Mouse (Mus musculus) Patski (cell line): ENCODE measurements around the gene Ror1. TPM values are rescaled to one million over a fixed set of nuclear protein-coding genes. Genes with fewer than 3 reads are reported as not detected.

Experiments used
- ATAC-seq: fragments of 100-300 bp; one replicate; pipeline ENCODE4 v1.8.0; 2021
- CTCF ChIA-PET: fragments of 350-600 bp; sonication (Branson Sonifier 250); formaldehyde crosslinking; loops from one replicate; lab custom pipeline; 2022; ENCODE audit warnings: inconsistent platforms; lab: Charles Lee
- POLR2A ChIA-PET: fragments of 350-600 bp; sonication (Branson Sonifier 250); formaldehyde crosslinking; loops from one replicate; lab custom pipeline; 2022; ENCODE audit warnings: antibody characterized with exemption, inconsistent platforms; lab: Charles Lee
- DNase-seq: peaks from one replicate; pipeline ENCODE4 v3.0.0-alpha.2; 2011; ENCODE audit warnings: low read depth, low spot score
- H3K27me3 ChIP-seq: fragments of 371-371 bp; one replicate; pipeline ENCODE4 v1.5.1; 2021
- CTCF ChIP-seq: fragments of 100-300 bp; IDR thresholded peaks from one replicate; pipeline ENCODE4 v1.5.1; 2021
- in situ Hi-C: fragments of 300-500 bp; cut with MboI; formaldehyde crosslinking; loops from 3 replicates; pipeline ENCODE4 v1.11.1; 2018; ENCODE audit warnings: low pct_unique_long_range_greater_than_20kb, mixed read lengths
- polyA plus RNA-seq: library from polyadenylated mRNA; unstranded; gene quantifications from one replicate; pipeline ENCODE4 v1.2.3, GENCODE M21; 2021

Gene Ror1
- polyA plus RNA-seq, 1 experiment from 2014 or later: 2.8 TPM

DNA sequence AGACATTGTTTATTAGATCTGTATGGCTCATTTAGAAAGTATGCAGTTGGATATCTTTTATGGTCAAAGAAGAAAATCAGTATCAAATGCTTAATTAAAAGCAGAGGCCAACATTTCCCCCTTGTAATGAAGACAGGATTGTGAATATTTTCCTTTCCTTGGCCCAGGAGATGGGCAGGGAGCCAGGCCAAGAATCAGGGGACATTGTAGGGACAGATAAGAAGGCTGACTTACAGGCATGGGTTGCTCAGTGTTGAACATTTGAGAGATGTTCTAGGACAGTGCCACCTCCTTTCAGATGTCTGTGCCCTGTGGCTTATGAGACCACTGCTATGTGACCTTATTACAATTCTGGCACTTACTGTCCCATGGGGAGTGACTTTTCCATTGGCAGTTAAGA lies 18.6 kb downstream of the Ror1 start:
- DNase-seq: no peak
- ChIA-PET CTCF (no interaction called here), POLR2A (no interaction called here)
- no peak for TF ChIP-seq CTCF
- ATAC-seq: no peak
- in situ Hi-C loops: no loop called here
- no peaks in the 10 kb centered on the region for H3K27me3 ChIP-seq

DNA sequence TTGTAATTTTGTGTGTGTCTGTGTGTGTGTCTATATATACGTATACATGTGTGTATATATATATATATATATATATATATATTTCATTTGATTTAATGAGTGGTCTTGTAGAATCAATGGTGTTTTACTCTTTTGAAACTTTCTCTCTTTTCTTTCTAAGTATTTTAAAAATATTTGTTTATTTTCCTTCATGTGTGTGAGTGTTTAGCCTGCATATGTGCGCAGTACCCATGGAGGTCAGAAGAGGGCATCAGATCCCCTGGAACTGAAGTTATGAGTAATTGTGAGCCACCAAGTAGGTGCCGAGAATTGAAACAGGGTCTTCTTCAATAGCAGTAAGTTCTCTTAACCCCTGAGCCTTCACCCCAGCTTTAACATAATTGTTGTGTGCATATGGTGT lies 20.8 kb downstream of the Ror1 start:
- TF ChIP-seq CTCF: no peak
- ATAC-seq (no peak), DNase-seq (no peak)
- no peaks in the 10 kb centered on the region for H3K27me3 ChIP-seq
- POLR2A ChIA-PET: no interaction called here
- in situ Hi-C loops: no loop called here
- CTCF ChIA-PET: no interaction called here

GRCm38 (mm10) chr4:100118676-100119075 lies 23.1 kb downstream of the Ror1 start:
- POLR2A ChIA-PET: no interaction called here
- H3K27me3 ChIP-seq: no peaks in the 10 kb centered on the region
- no peak for TF ChIP-seq CTCF
- CTCF ChIA-PET: no interaction called here
- ATAC-seq: no peak
- in situ Hi-C loops: no loop called here
- no peak for DNase-seq

- DNase-seq: no peak
- in situ Hi-C loops: no loop called here
- H3K27me3 ChIP-seq: no peaks in the 10 kb centered on the region
- no peak for ATAC-seq
- ChIA-PET CTCF (no interaction called here), POLR2A (no interaction called here)
- TF ChIP-seq CTCF: no peak
These were observed 23.8 kb downstream of the Ror1 start for GRCm38 (mm10) chr4:100119431-100119830.

DNA sequence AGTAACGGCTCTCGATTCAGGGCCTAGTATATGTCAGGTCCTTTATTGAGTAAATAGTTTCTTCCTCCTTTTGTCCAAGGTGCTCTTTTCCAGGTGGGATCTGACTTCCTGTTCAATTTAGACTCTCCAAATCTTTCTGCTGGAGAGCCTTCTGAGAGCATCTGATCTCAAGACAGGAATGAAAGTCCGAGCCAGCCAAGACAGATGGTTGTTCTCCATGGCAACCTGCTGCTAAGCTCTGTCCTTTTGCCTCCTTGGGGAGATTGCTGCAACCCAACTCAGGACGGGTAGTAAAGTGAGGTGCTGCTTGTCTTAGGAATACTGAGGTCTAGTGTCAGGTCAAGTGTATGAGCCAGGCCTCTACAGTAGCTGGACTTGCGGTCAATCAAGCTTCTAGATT lies 25.0 kb downstream of the Ror1 start:
- in situ Hi-C loops: no loop called here
- no peaks in the 10 kb centered on the region for H3K27me3 ChIP-seq
- TF ChIP-seq CTCF: no peak
- POLR2A ChIA-PET: no interaction called here
- CTCF ChIA-PET: no interaction called here
- DNase-seq (no peak), ATAC-seq (no peak)

- no peak for TF ChIP-seq CTCF
- DNase-seq (no peak), ATAC-seq (no peak)
- ChIA-PET POLR2A (no interaction called here), CTCF (no interaction called here)
- in situ Hi-C loops: no loop called here
- no peaks in the 10 kb centered on the region for H3K27me3 ChIP-seq
These were observed 26.8 kb downstream of the Ror1 start for GRCm38 (mm10) chr4:100122436-100122835.

GRCm38 (mm10) chr4:100123519-100123918 lies 27.9 kb downstream of the Ror1 start:
- no peak for DNase-seq
- no peaks in the 10 kb centered on the region for H3K27me3 ChIP-seq
- TF ChIP-seq CTCF: no peak
- in situ Hi-C loops: no loop called here
- ChIA-PET CTCF (no interaction called here), POLR2A (no interaction called here)
- no peak for ATAC-seq

GRCm38 (mm10) chr4:100124056-100124455 lies 28.5 kb downstream of the Ror1 start:
- TF ChIP-seq CTCF: no peak
- ChIA-PET POLR2A (no interaction called here), CTCF (no interaction called here)
- DNase-seq (no peak), ATAC-seq (no peak)
- H3K27me3 ChIP-seq: no peaks in the 10 kb centered on the region
- in situ Hi-C loops: no loop called here

DNA sequence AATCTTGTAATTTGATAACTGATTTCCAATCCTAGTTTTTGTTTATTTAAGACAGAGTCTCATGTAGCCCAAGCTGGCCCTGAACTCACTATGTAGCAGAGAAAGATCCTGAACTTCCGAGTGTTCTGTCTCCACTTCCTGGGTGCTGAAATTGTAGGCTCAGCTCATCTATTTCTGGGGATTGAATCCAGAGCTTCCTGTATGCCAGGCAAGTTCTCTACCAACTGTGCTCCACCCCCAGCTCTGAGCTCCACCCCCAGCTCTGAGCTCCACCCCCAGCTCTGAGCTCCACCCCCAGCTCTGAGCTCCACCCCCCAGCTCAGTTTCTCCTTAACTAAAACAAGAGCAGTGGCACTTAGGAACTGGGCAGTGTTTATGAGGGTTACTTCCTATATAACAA lies 29.3 kb downstream of the Ror1 start:
- H3K27me3 ChIP-seq: no peaks in the 10 kb centered on the region
- DNase-seq (no peak), ATAC-seq (no peak)
- TF ChIP-seq CTCF: no peak
- ChIA-PET CTCF (no interaction called here), POLR2A (no interaction called here)
- in situ Hi-C loops: no loop called here

DNA sequence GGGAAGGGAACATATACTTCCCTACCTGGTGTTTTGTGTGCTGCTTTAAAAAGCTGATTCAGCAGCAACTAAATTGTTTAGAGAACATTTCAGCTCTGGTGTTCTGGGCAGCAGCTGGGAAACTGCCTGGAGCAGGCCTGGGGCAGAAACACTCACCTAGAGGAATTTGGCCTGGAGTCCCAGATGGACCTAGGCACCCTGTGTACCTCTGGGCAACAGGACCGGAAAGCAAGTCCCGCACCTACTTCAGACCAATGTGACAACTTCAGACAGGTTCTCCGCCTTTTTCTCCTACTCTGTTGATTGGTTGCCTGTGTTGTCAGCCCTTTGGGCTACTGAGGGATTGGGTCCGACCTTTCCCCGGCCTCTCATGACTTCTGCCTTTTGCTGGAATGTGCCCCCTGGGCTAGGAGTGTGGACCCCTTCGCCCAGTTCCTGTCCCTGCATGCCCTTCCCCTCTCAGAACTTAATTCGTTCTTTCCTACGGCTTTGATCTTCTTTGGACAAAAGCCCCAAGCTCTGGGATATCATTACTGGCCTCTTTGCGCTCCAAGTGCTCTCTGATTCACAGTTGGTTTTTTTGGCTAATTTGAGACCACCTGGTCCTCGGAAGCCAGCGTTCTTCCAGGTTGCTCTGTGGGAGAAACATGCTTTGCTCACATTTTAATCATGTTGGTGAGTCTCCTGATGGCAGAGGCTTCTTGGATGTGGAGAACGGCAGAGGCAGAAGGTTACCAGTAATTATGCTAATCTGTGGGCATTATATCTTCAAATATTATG lies 31.1 kb downstream of the Ror1 start:
- in situ Hi-C loops: no loop called here
- no peak for DNase-seq
- POLR2A ChIA-PET: no interaction called here
- no peak for ATAC-seq
- no peaks in the 10 kb centered on the region for H3K27me3 ChIP-seq
- TF ChIP-seq CTCF: no peak
- CTCF ChIA-PET: no interaction called here

DNA sequence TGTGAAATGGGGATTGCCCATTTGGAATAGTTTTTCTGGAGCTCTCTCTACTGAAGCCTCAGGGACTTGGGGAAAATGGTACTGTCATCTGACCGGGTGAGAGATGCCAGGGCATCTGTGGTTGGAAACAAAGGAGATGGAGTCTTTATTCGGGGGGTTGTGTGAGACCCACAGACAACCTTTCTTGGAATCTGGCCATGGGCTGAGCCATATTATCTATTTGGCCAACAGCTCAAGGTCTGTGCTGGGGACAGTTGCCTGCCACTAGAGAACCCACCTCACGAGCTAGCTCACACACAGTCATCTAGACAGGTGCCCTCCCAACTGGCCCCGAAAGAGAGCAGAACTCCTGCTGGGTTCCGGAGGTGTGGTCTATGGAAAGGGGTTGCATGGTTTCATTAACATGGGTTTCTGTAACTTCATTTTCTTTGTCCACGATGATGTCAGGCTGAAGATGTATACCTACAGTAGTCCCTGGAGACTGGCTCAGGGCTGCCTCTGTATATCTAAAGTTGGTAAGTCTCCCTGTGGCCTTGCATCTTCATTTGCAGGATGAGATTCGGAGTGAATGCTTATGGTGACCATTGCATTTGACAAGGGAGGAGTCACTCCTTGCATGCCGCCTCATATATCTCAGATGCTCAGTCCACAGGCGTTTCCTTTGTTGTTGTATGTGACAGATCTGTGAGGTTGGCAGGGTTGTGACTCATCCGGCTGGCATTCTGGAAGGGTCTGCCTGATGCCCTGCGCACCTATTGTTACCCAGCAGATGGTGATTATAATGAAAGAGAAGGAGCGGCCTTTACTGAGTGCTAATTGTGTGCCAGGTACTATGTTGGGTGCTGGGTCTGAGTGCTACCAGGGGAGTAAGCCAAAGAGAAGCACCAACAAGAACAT lies 32.7 kb downstream of the Ror1 start:
- CTCF ChIA-PET: interaction anchor here (0.7 kb wide), 1 partner anchor 14 kb away, joined by 4 read pairs; no protein-coding TSS in a partner anchor
- in situ Hi-C loops: no loop called here
- no peak for ATAC-seq
- DNase-seq: no peak
- no peak for TF ChIP-seq CTCF
- POLR2A ChIA-PET: no interaction called here
- H3K27me3 ChIP-seq: no peaks in the 10 kb centered on the region
